Mouse (Mus musculus): ENCODE data around the gene Lefty1.

- TF ChIP-seq CTCF (conservative IDR thresholded peaks at IDR 0.05; ENCODE audit: insufficient read depth, insufficient read length, low read depth, low read length) = no peak
- no peak for TF ChIP-seq POLR2A (IDR thresholded peaks at IDR 0.05; ENCODE audit: low read depth, low read length)
Measured at GRCm38 (mm10) chr1:180958797-180959196, 24.0 kb downstream of the Lefty1 start.

Measured in kidney, adult 2 months (tissue).